Mouse (Mus musculus) duodenum, adult 2 months (tissue): ENCODE results near the gene Grik4. TPM values are rescaled to one million over a fixed set of nuclear protein-coding genes. Genes with fewer than 3 reads are reported as not detected.

Experiments used
- polyA plus RNA-seq: library from polyadenylated mRNA; depleted of rRNA; stranded (reverse); fragments of >200 nt; gene quantifications from 2 replicates; pipeline ENCODE4 v1.2.3, GENCODE M21; 2012; ENCODE audit warnings: low replicate concordance; rRNA removed

The Grik4 gene
- polyA plus RNA-seq: 0.25 and 0.55 TPM in 2 replicates

DNA sequence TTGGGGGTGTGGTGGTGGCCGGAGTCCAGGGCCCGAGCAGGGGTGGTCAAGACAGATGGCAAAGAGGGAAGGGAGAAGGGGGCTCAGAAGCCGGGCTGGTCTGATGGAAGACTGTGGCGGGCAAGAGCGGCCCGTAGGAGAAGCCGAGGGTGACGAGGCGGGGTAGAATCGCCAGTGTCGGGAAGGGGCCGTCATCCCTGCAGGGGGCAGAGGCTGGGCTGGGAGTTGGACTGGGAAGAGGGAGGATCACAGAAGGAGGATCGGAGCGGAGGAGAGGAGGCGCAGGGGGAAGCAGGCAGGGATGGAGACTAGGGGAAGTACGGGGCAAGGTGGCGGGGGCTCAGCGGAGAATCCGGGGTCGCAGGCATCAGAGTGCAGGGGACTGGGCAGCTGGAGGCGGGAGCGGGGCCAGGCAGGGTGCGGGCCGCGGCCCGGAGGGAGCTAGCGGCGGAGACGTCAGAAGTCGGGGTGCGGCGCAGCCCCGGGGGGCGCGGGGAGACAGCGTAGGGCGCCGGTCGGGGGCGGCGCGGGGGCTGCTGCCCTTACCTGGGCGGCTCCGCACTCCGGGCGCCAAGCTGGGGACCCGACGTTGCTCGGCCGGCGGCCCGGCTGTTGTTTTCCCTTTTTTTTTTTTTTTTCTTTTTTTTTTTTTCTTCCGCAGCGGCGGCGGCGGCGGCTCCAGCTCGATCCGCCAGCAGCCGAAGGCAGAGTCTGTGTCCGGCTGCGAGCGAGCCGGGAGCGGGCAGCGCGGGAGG is at the start of gene Grik4:
TSS of gene Grik4 (minus strand) at position 713 of the 755 bp plus-strand sequence.

DNA sequence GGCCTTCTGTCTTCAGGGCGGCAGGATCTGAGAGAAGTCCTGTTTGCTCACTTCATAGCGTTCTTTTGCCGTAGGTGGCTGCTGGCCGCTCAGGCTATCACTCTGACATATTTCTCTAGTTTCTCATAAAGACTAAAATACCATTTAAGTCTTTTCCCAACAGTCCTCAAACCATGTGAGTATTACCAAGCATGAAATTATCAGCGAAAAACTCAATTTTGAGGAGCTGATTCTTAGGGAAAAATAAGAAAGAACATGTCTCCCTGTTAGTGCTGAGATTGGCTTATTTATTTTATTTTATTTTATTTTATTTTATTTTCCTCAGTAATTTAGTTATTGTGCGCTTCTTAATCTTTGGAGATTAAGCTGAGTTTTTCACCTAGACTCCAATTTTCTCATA is 436.6 kb downstream of the Grik4 start, which contains the start of gene Tbcel:
TSS of gene Tbcel (minus strand) at position 101 of the 400 bp plus-strand sequence.

Other genes with a start within 250 kb of the Grik4 start
- 3.6 and 6.4 TPM in 2 replicates for gene Arhgef12, start 162.7 kb upstream of the Grik4 start, polyA plus RNA-seq
- 0.27 and 2.0 TPM in 2 replicates for gene Tmem136, start 172.1 kb upstream of the Grik4 start, polyA plus RNA-seq